Mouse (Mus musculus) neural tube, embryonic 14.5 days (tissue): ENCODE measurements around the gene Gm10775. TPM values are rescaled to one million over a fixed set of nuclear protein-coding genes. Genes with fewer than 3 reads are reported as not detected.

Source experiments
- ATAC-seq: fragments of 200-750 bp; cut with Nextera tagmentation; 2 replicates; pipeline ENCODE4 v1.8.0; 2017; ENCODE audit warnings: low read depth, mild to moderate bottlenecking, moderate TSS enrichment, moderate library complexity
- H3K27ac ChIP-seq: fragments of 300-500 bp; sonication (generic); 2 replicates; pipeline ENCODE4 v1.5.1; 2014; ENCODE audit warnings: low read depth, mild to moderate bottlenecking, control low read depth, low read length, moderate library complexity, mixed read lengths
- H3K27me3 ChIP-seq: fragments of 300-500 bp; sonication (generic); 2 replicates; pipeline ENCODE4 v1.6.1; 2014; ENCODE audit warnings: low read length; ENCODE audit not compliant: control insufficient read depth, insufficient read depth
- H3K36me3 ChIP-seq: fragments of 300-500 bp; sonication (generic); 2 replicates; pipeline ENCODE4 v1.6.1; 2014; ENCODE audit warnings: low read length, mixed read lengths; ENCODE audit not compliant: control insufficient read depth, insufficient read depth
- H3K4me1 ChIP-seq: fragments of 300-500 bp; sonication (generic); 2 replicates; pipeline ENCODE4 v1.6.1; 2014; ENCODE audit warnings: low read length; ENCODE audit not compliant: control insufficient read depth, insufficient read depth
- H3K4me2 ChIP-seq: fragments of 300-500 bp; sonication (generic); 2 replicates; pipeline ENCODE4 v1.6.1; 2014; ENCODE audit warnings: mild to moderate bottlenecking, low read depth, low read length, control low read depth
- H3K4me3 ChIP-seq: fragments of 300-500 bp; sonication (generic); 2 replicates; pipeline ENCODE4 v1.5.1; 2014; ENCODE audit warnings: low read depth, low read length, control low read depth, mixed read lengths
- H3K9ac ChIP-seq: fragments of 300-500 bp; sonication (generic); replicated peaks from 2 replicates; pipeline ENCODE4 v1.6.1; 2014; ENCODE audit warnings: low read depth, mild to moderate bottlenecking, control low read depth, low read length, mixed read lengths
- H3K9me3 ChIP-seq: fragments of 300-500 bp; sonication (generic); 2 replicates; pipeline ENCODE4 v1.6.1; 2016; ENCODE audit warnings: low read length; ENCODE audit not compliant: control insufficient read depth
- WGBS: fragments of 180-500 bp; shearing (Covaris S2); extraction: QIAGEN DNeasy Blood & Tissue Kit; methylation state at CpG from one replicate; pipeline ENCODE4 v1.1.7; 2014; 5-methylcytosine and 5-hydroxymethylcytosine counted together
- polyA plus RNA-seq: library from polyadenylated mRNA; unstranded; fragments of >200 nt; fragmentation: Nextera tagmentation; extraction: Ambion mirVana; gene quantifications from 2 replicates; pipeline ENCODE4 v1.2.1, GENCODE M21; 2014

The Gm10775 gene
- polyA plus RNA-seq, 1 experiment from 2014 or later, result 0.56 TPM

GRCm38 (mm10) chr13:65258175-65258954, 974 bp upstream of the Gm10775 start:
- no peak overlapping the region for H3K27ac ChIP-seq
- ATAC-seq, result peak; percentile 83
- 30% methylated on average over 36 of the region's 36 CpGs for WGBS

GRCm38 (mm10) chr13:65262086-65262485, 2.7 kb downstream of the Gm10775 start:
- no peak for ATAC-seq
- H3K36me3 ChIP-seq, result no peaks in the 10 kb centered on the region

More at GRCm38 (mm10) chr13:65258175-65258954, 974 bp upstream of the Gm10775 start:
- Histone ChIP-seq H3K9me3 (peaks cover 19% of the 10 kb centered on the region; the same call in 1 of the 2 replicates), H3K36me3 (no peaks in the 10 kb centered on the region), H3K4me3 (peak overlapping the region; percentile 21), H3K4me1 (no peaks in the 10 kb centered on the region), H3K4me2 (peak overlapping the region; percentile 37), H3K27me3 (no peaks in the 10 kb centered on the region), H3K9ac (0 out of 2 replicates have a peak overlapping the region, but pooled peaks have one; percentile 32)

DNA sequence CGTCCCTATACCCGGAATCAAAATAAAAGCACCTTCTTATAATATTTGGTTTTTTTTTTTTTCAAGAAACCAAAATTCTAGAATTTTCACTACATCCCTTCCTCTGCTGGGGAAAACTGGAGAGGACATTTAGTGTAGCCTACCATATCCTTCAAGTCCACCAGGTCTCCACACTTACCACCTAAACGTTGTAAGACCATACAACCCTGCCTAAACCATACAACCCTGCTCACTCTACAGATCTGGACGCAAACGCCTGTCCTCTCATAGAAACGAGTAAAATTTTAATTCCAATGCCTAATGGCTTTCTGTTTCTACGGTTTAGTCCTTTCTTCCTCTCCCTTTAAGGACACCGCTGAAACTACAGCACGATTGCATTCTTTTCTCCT, 18.6 kb downstream of the Gm10775 start:
- peak overlapping the region; percentile 86 for H3K27ac ChIP-seq
- H3K4me3 ChIP-seq, result peak overlapping the region; percentile 50
- peak; percentile 52 for ATAC-seq
- 14% methylated on average over 9 of the region's 9 CpGs for WGBS
- H3K36me3 ChIP-seq, result no peaks in the 10 kb centered on the region
- H3K4me2 ChIP-seq, result peak overlapping the region; percentile 58
- H3K27me3 ChIP-seq, result no peaks in the 10 kb centered on the region
- peak overlapping the region; percentile 63 for H3K9ac ChIP-seq
- H3K9me3 ChIP-seq, result peaks cover 6% of the 10 kb centered on the region; the same call in 1 of the 2 replicates
- peaks cover 4% of the 10 kb centered on the region; the same call in 1 of the 2 replicates for H3K4me1 ChIP-seq

More at GRCm38 (mm10) chr13:65262086-65262485, 2.7 kb downstream of the Gm10775 start:
- no peaks in the 10 kb centered on the region for H3K4me1 ChIP-seq
- peaks cover 29% of the 10 kb centered on the region for H3K9me3 ChIP-seq
- no peak overlapping the region for H3K27ac ChIP-seq
- no peak overlapping the region for H3K9ac ChIP-seq
- no peak overlapping the region for H3K4me2 ChIP-seq
- no peaks in the 10 kb centered on the region for H3K27me3 ChIP-seq
- WGBS, result 98% methylated on average over 5 of the region's 5 CpGs
- no peak overlapping the region for H3K4me3 ChIP-seq

DNA sequence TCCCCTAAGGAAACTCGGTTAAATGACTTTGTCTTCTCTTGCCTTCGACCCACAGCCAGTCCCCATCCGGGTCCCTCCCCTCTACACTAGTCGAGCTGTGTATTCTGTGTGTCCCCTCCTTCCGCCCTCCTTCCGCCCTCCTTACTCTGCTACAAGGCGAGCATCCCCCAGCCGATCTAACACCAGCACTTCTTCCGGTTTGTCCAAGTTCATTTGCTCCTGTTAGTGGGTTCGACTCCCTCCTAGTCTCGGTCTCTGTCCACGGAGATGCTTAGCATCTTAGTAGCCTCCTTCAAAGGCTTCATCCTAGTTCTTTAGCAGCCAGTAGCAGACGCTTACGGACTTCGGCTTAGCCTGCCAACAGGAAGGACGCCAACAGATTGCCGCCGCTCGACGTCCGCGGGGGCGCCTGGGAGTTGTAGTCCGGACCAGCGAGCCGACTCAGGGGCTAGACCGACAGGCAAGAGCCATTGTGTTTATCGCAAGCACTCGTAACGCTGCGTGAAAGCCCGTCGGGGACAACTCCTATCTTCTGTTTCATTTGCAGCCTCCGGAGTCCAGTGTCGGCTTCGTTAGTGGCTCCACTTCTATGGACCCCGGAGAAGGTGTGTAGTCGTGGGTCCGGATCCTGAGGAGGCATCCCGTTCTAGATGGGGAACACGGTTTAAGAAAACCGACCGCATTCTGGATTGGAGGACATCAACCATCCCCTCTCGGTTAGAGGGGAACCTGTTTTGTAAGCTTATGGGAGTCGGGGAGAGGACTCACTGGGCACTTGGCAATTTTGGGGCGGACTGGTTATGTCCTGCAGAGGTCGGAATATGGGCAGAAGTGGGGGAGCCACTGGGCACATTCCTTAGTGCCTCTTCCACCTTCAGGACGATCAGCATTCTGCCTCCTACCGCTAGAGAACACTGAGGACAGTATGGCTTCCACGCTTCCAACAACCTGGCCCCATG, 19.3 kb downstream of the Gm10775 start, which contains the start of gene Zfp369:
Zfp369 (plus strand) TSS at position 432 of the 959 bp plus-strand sequence.
- Histone ChIP-seq H3K9ac (peak within 1 kb of the TSS; percentile 63), H3K4me1 (peaks cover 4% of the 10 kb centered on the region; the same call in 1 of the 2 replicates), H3K27ac (peak within 1 kb of the TSS; percentile 86), H3K27me3 (no peaks in the 10 kb centered on the region), H3K9me3 (peaks cover under 1% of the 10 kb centered on the region; the same call in 1 of the 2 replicates), H3K4me2 (peak within 1 kb of the TSS; percentile 58), H3K4me3 (peak within 1 kb of the TSS; percentile 50), H3K36me3 (no peaks in the 10 kb centered on the region)
- under 1% methylated on average over 50 of the region's 50 CpGs for WGBS
- peak; percentile 99 for ATAC-seq

DNA sequence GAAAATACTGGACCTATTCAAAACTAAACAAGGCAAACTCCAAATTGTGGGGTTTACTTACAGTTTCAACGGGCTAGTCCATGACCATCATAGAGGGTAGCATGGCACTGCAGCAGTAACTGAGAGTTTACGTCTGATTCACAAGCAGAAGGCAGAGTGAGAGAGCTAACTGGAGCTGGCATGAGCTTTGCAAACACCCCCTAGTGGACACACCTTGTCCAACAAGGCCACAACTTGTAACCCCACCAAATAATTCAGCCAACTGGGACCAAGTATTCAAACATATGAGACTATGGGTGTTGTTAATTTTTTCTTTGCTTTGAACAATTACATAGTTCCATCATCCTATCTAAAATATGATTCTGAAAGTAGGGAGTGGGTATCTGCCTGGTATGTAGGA, 27.4 kb downstream of the Gm10775 start:
- Histone ChIP-seq H3K36me3 (peaks cover 51% of the 10 kb centered on the region), H3K27me3 (no peaks in the 10 kb centered on the region), H3K9me3 (peaks cover 37% of the 10 kb centered on the region), H3K9ac (no peak overlapping the region), H3K4me1 (no peaks in the 10 kb centered on the region), H3K27ac (no peak overlapping the region), H3K4me3 (no peak overlapping the region), H3K4me2 (no peak overlapping the region)
- no peak for ATAC-seq
- 96% methylated on average over 2 of the region's 2 CpGs for WGBS

DNA sequence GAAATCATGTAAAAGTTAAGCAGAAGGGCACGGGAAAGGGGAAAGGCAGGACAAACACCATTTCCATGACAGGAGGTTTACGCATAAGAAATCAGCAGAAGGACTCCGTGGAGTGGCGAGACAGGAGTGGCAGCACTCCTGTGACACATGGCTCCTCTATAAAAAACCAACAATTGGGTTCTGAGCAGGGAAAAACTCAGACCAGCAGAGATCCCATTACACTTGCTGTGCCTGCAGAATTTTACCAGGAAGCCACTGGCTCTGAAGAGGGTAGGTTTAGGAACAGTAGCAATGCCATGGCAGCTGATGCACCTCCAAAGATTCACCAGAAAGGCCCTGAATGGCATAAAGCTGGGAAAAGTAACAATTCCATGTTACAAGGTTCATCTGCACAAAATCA, 37.0 kb downstream of the Gm10775 start:
- Histone ChIP-seq H3K27ac (no peak overlapping the region), H3K36me3 (peaks cover 60% of the 10 kb centered on the region), H3K9ac (no peak overlapping the region), H3K4me3 (no peak overlapping the region), H3K9me3 (peaks cover 57% of the 10 kb centered on the region), H3K4me2 (no peak overlapping the region), H3K27me3 (no peaks in the 10 kb centered on the region), H3K4me1 (no peaks in the 10 kb centered on the region)
- no peak for ATAC-seq
- 96% methylated on average over 4 of the region's 4 CpGs for WGBS

Other genes with a start within 250 kb of the Gm10775 start
- 0.08 TPM in 1 of 2 replicates, not detected in the other for gene Spata31d1c, start 226.5 kb upstream of the Gm10775 start, polyA plus RNA-seq
- gene Prss47, start 206.8 kb upstream of the Gm10775 start, polyA plus RNA-seq, result not detected in 2 replicates
- 33.4 and 33.7 TPM in 2 replicates for gene Mfsd14b, start 146.6 kb upstream of the Gm10775 start, polyA plus RNA-seq
- not detected in 2 replicates for gene Olfr465-ps1, start 121.5 kb upstream of the Gm10775 start, polyA plus RNA-seq
- not detected in 2 replicates for gene Olfr466, start 109.3 kb upstream of the Gm10775 start, polyA plus RNA-seq
- gene Nlrp4f, start 53.6 kb upstream of the Gm10775 start, polyA plus RNA-seq, result 0.27 and 0.63 TPM in 2 replicates
- 26.2 and 29.6 TPM in 2 replicates for gene Zfp369, start 19.3 kb downstream of the Gm10775 start, polyA plus RNA-seq